Mouse (Mus musculus): ENCODE results near the gene Lrg1.

The Lrg1 gene

DNA sequence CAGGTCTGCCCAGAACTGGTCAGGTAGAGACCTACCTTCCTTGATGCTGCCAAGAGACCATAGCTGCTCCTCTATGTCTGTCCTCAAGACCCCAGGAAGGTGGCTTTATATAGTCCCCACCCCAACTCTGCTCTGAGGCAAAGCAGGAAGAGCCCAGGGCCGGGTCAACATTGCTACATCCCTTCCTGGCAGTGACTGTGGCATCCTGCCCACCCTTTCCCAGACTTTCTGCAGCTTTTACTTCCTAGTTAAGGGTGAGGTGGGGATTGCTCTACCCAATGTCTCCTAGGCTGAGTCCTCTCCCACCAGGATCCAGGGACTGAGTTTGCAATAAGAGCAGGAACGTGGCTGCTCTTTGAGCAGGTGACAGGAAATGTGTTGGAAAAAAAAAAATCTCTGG is at the start of gene Lrg1:
Lrg1 (minus strand) TSS at position 176 of the 400 bp plus-strand sequence.
- no peak for DNase-seq (ENCODE audit: low read depth, low spot score)

DNA sequence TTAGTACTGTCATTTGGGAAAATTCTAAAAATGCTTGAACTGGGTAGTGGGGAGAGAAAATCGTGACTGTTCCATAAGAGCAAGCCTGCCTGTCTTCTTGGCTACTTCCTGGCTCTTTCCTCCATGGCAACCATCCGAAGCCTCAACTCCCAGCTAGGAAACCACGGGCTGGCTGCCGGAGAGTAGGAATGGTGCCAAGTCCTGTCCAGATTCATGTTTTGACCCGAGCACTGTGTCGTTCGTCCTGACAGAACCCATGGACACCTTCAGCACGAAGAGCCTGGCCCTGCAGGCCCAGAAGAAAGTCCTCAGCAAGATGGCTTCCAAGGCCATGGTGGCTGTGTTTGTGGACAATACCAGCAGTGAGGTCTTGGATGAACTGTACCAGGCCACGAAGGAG is 49.7 kb upstream of the Lrg1 start:
- DNase-seq (ENCODE audit: low read depth, low spot score): no peak

DNA sequence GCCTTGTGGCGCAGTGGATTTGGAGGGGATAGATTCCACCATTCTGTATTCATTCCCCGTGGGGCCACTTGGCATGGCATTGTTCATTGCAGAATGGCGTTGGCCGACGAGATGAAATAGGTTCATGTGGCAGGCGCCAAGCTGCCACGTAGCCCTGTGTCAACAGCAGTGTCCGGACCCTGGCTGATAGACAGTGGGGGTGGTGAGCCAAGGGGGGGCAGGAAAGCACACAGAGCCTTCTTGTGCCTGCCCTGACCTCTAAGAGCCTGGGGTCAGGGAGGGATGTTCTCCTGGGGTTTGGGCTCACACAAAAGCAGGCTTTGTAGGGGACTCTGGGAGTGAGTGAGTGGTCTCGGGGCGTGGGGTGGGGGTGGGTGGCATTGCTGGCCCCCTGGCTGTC is 48.8 kb upstream of the Lrg1 start:
- DNase-seq (ENCODE audit: low read depth, low spot score): no peak

DNA sequence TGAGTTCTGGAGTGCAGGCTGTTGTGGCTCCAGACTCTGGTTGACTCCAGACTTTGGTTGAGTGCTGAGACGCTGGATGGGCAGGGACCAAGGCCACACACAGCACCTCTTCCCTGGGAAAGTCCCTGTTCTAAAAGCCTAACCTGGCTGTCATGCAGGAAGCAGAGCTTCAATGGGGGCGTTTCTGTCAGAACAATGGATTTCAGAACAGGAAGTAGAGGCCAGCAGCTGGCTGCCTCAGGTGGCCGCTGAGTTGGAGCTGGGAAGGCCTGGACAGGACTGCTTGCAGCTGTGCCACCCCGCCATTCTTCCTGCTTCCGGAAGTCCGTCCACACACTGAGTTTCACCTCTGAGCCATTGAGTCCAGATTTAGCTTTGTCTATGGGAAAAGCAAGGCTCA is 48.0 kb upstream of the Lrg1 start:
- DNase-seq (ENCODE audit: low read depth, low spot score): no peak

- DNase-seq (ENCODE audit: low read depth, low spot score): no peak
Observed at GRCm38 (mm10) chr17:56165671-56166070, 43.9 kb upstream of the Lrg1 start.

DNA sequence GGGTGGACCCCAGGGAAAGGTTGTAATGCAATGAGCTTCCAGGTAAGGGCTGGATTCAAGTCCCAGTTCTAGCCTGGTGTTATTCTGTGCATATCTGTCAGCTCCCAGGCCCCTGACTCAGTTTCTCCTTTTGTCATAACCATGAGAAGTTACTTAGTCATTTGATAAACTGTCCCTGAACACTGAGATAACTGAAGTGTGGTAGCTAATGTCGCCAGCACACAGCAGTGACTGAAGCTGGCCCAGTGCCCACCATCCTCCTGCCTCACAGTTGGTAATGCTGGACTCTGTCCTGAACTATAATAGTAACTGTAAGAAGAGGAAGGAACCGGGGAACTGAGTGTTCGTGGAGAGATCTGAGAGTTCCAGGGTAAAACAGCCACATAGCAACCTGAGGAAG is 42.7 kb upstream of the Lrg1 start:
- DNase-seq (ENCODE audit: low read depth, low spot score): no peak

DNA sequence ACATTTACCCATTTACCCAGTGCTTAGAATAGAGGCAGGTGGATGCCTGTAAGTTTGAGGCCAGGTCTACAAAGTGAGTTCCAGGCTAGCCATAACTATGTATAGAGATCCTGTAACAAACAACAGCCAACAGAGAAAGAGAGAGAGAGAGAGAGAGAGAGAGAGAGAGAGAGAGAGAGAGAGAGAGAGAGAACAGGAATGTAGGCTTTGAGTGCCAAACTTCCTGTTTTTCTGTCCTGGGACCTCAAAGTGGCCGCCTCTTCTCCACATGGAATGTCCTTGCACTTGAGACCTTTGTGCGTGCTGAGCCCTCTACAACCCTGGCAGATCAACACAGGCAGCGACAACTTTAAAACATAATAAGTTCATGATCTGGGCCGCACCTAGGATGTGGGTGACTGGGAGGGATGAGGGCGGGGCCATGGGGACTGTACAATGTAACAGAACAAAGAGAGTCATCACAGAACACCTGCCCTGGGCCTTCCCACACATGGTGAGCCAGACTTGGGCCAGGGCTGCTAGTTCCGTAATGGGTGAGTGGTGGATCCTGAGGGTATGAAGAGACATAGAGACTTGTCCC is 41.8 kb upstream of the Lrg1 start:
- DNase-seq (ENCODE audit: low read depth, low spot score): no peak

DNA sequence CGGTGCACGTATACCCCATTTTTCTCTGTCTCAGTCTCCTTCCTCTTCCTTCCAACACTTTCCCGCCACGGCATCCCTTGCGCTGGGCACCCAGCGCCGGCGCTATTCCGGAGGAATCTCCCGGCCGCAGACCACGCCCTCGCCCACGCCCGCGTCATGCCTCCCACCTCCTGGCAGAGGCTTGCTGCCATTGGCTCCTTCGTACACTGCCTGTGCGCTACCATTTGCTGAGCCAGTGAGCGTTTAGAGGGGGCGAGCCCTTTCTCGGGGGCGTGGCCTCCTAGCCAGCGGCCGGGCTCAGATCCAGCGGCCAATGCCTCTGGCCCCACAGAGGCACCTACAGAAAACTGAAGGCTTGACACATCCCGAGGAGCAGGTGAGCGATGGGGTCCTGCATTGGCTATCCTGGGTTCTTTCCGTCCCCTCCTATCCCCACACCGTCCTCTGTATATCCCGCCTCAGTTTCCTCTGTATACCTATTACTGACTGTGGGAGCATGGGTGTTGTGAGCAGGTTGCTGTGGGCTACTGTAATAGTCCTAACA is 40.5 kb upstream of the Lrg1 start, which contains the start of gene Tnfaip8l1:
Tnfaip8l1 (plus strand) TSS at position 247 of the 544 bp plus-strand sequence.
- DNase-seq (ENCODE audit: low read depth, low spot score): peak; percentile 84

GRCm38 (mm10) chr17:56159729-56160128 is 37.9 kb upstream of the Lrg1 start:
- no peak for DNase-seq (ENCODE audit: low read depth, low spot score)

GRCm38 (mm10) chr17:56153643-56154042 is 31.8 kb upstream of the Lrg1 start:
- DNase-seq (ENCODE audit: low read depth, low spot score): no peak

DNA sequence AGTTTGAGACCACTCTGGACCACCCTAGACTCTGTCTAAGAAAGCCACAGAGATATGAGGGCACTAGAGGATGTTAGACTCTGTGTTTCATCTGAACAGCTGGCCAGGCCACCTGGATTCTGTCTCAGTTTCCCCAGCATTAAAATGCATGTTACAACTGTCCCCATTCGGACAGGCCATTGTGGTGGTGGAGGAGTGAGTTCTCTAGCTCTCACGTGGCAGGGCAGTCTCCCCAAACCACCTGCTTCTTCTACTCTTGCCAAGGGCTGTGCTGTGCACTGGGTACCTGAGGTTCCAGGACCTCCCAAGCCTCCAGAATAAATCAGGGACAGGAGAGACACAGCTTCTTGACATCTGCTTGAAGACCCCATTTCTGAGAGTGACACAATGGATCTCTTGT is 28.1 kb upstream of the Lrg1 start:
- no peak for DNase-seq (ENCODE audit: low read depth, low spot score)

DNA sequence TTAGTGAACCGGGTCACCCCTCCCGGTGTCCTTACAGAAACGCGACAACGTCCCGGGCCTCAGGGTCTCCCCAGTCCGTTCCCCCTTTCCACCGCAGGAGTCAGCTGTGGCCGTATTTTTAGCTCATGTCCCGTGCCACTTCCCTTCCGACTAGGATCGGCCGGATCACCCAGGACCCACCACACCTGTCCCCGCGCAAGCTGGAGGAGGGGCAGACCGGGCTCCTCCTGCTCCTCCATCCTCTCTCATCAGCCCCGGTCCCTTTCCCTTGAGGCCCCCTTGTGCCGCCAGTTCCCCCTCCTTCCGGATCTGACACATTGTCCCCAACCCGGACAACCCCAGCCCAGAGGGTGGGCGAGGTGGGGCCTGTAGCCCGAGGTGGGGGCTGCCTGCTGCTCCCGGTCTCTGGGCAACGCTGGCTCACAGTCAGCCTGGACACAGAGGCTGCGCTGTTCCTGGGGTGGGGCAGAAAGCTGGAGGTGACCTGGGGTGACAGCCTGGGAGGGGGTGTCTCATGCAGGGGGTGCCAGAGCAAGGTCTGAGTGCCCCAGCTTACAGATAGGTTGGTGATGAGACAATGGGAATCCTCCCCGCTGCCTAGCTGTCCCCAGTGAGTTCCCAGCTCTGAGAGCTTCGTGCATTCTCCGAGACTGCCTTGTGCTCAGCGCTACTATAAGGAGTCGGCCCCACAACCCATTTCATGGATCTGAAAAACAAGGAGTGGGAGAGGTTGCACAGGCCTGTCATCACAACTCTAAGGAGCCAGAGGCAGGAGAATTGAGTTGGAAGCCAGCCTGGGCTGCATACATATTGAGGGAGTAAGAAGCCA is 27.2 kb upstream of the Lrg1 start:
- DNase-seq (ENCODE audit: low read depth, low spot score): no peak

GRCm38 (mm10) chr17:56148280-56148679 is 26.5 kb upstream of the Lrg1 start:
- DNase-seq (ENCODE audit: low read depth, low spot score): no peak

GRCm38 (mm10) chr17:56147420-56147819 is 25.6 kb upstream of the Lrg1 start:
- no peak for DNase-seq (ENCODE audit: low read depth, low spot score)

DNA sequence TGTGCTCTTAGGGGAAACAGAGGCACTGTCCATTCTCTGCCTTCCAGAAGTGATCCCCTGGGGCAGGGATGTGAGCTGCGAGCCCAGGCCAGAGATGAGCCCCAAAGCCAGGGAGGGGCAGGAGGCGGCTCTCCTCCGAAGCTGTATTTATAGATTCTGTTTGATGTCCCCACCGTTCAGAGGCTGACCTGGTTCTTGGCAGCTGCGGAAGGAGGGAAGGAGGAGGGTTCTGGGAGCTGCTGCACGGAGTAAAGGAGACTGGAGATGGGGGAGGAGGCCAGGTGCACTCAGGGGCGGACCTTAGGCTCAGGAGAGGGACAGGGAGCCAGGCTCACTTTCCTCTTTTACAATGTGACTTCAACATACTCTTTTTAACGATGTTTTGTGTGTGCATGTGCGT is 24.3 kb upstream of the Lrg1 start:
- no peak for DNase-seq (ENCODE audit: low read depth, low spot score)

DNA sequence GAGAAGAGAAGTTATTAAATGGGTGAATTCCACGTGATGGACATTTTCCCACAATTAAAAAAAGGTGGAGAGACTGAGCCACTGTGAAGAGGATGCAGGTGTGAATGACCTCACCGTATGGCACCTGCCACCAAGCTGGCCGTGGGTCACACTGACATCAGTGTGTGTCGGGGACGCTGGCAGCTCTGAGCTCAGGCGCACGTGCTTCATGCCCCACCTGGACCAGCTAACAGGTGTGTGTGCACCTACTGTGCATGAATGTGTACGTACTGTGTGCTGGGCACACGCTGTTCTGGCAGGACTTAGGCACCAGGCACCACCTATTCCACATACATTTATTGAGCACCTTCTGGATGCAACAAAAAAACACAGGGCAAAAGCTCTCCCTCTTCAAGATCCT is 22.7 kb upstream of the Lrg1 start:
- no peak for DNase-seq (ENCODE audit: low read depth, low spot score)

GRCm38 (mm10) chr17:56141702-56142605 is 20.2 kb upstream of the Lrg1 start:
- DNase-seq (ENCODE audit: low read depth, low spot score): no peak

GRCm38 (mm10) chr17:56139858-56140595 is 18.2 kb upstream of the Lrg1 start, which contains the start of gene Sema6b:
TSS of gene Sema6b (minus strand) at chr17:56140343.
- DNase-seq (ENCODE audit: low read depth, low spot score): peak; percentile 70

DNA sequence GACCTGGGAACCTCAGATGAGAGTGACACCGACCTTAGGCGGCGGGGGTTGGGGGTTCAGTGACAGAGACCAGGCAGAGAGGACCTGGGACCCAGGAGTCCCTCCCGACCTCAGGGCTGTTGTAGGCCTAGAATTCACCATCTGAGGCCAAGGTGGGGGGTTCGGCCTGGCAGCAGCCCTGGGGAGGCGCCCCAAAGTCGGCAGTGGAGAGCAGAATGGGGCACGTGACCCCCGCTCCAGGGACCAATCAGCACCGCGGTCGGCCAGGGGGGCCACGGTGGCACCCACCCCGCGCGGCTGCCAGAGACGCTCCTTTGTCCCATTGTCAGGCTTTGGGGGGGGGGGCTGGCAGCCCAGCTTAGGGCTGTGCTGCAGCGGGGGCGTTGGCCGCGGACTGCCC is 17.6 kb upstream of the Lrg1 start:
- no peak for DNase-seq (ENCODE audit: low read depth, low spot score)

DNA sequence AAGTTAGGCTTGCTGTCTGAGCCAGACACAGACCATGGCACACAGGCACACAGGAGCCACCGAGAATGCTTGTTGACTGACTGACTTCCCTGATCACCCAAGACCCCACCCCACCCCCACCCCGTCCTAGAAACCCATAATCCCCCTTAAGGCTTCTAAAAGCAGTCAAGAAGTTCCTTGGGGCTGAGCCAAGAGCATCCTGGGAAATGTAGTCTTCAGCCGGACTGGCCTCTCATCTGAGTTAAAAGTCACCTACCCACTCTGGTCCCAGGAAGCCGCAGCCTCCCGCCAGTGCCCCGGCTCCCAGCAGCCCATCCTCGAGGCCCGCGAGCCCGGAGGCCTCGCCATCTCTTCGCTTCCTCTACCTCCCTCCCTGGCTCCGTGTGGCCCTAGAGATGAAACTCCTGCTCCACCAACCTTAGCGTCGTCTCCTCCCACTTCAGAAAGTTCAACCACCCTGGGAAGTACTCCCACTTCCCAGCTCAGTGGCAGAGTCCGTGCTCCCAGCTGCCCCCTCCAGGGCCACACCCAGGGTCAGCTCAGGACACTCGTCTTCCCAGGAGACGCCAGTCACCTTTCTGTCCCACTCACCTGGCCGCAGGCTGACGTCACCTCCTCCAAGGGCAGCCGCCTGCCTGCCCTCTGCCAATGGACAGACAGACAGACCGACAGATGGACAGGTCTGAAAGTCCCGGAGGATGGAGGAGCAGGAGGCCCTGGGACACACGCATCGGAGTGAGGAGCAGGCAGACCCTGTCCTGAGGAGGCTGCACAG is 16.2 kb upstream of the Lrg1 start:
- DNase-seq (ENCODE audit: low read depth, low spot score): no peak

All from telencephalon, adult 2 months (tissue).